Mouse (Mus musculus) heart, postnatal 0 days (tissue): Measurements from ENCODE around the gene Spag9. TPM values are rescaled to one million over a fixed set of nuclear protein-coding genes. Genes with fewer than 3 reads are reported as not detected.
A peak's percentile ranks its signal among the peaks of the same experiment; 100 is the strongest.

Experiments
- ATAC-seq: fragments of 200-750 bp; cut with Nextera tagmentation; 2 replicates; pipeline ENCODE4 v1.8.0; 2017; ENCODE audit warnings: low read depth, moderate number of reproducible peaks, moderate library complexity; ENCODE audit not compliant: insufficient read depth
- DNase-seq: peaks from one replicate; pipeline ENCODE4 v3.0.0-alpha.2; 2016; ENCODE audit warnings: low spot score
- H3K27ac ChIP-seq: fragments of 300-500 bp; sonication (generic); 2 replicates; pipeline ENCODE4 v1.5.1; 2014; ENCODE audit warnings: low read depth, mild to moderate bottlenecking
- H3K27me3 ChIP-seq: fragments of 300-500 bp; sonication (generic); 2 replicates; pipeline ENCODE4 v1.6.1; 2014; ENCODE audit warnings: low read length, mixed read lengths; ENCODE audit not compliant: control insufficient read depth, insufficient read depth
- H3K36me3 ChIP-seq: fragments of 300-500 bp; sonication (generic); replicated peaks from 2 replicates; pipeline ENCODE4 v1.6.1; 2014; ENCODE audit warnings: low read length, mixed read lengths; ENCODE audit not compliant: control insufficient read depth, insufficient read depth
- H3K4me1 ChIP-seq: fragments of 300-500 bp; sonication (generic); 2 replicates; pipeline ENCODE4 v1.6.1; 2014; ENCODE audit warnings: antibody characterized with exemption; ENCODE audit not compliant: control insufficient read depth, insufficient read depth
- H3K4me2 ChIP-seq: fragments of 300-500 bp; sonication (generic); 2 replicates; pipeline ENCODE4 v1.6.1; 2014; ENCODE audit warnings: low read depth, mild to moderate bottlenecking, low read length, moderate library complexity
- H3K4me3 ChIP-seq: fragments of 300-500 bp; sonication (generic); 2 replicates; pipeline ENCODE4 v1.5.1; 2014; ENCODE audit warnings: low read depth, low read length
- H3K9ac ChIP-seq: fragments of 300-500 bp; sonication (generic); replicated peaks from 2 replicates; pipeline ENCODE4 v1.6.1; 2014; ENCODE audit warnings: low read depth, low read length, mixed read lengths
- H3K9me3 ChIP-seq: fragments of 300-500 bp; sonication (generic); replicated peaks from 2 replicates; pipeline ENCODE4 v1.6.1; 2016; ENCODE audit warnings: low read length; ENCODE audit not compliant: control insufficient read depth
- CTCF ChIP-seq: IDR thresholded peaks from 2 replicates; pipeline ENCODE4 v1.5.1; 2016; ENCODE audit warnings: antibody characterized with exemption, control low read depth, low read depth
- EP300 ChIP-seq: IDR thresholded peaks from 2 replicates; pipeline ENCODE4 v1.6.1; 2016; ENCODE audit warnings: antibody characterized with exemption, low read depth
- WGBS: fragments of 180-500 bp; shearing (Covaris S2); extraction: QIAGEN DNeasy Blood & Tissue Kit; methylation state at CpG from one replicate; pipeline ENCODE4 v1.1.7; 2014; 5-methylcytosine and 5-hydroxymethylcytosine counted together
- polyA plus RNA-seq: library from polyadenylated mRNA; unstranded; fragments of >200 nt; fragmentation: Nextera tagmentation; extraction: Ambion mirVana; gene quantifications from 2 replicates; pipeline ENCODE4 v1.2.1, GENCODE M21; 2015
- total RNA-seq: library from RNA; depleted of rRNA; stranded (reverse); fragments of >200 nt; gene quantifications from 2 replicates; pipeline ENCODE4 v1.2.3, GENCODE M21; 2014; ENCODE audit warnings: low replicate concordance

Spag9 gene
- total and polyA plus RNA-seq, 2 experiments from 2014 or later, result 40.0 to 47.8 TPM

- ATAC-seq, result peak; percentile 88
- peak overlapping the region; percentile 71 for H3K27ac ChIP-seq
- H3K27me3 ChIP-seq, result no peaks in the 10 kb centered on the region
- TF ChIP-seq EP300, result no peak
- peak overlapping the region; percentile 46 for H3K4me2 ChIP-seq
- H3K9me3 ChIP-seq, result no peaks in the 10 kb centered on the region
- no peak overlapping the region for H3K9ac ChIP-seq
- peak overlapping the region; percentile 19 for H3K4me3 ChIP-seq
- WGBS, result 12% methylated on average over 22 of the region's 23 CpGs
- H3K36me3 ChIP-seq, result no peaks in the 10 kb centered on the region
- DNase-seq, result peak; percentile 96
- peaks cover 20% of the 10 kb centered on the region for H3K4me1 ChIP-seq
Observed at GRCm38 (mm10) chr11:94160443-94161266, 164.8 kb downstream of the Spag9 start.

- Histone ChIP-seq H3K4me2 (peak overlapping the region; percentile 46), H3K27ac (peak overlapping the region; percentile 71), H3K4me1 (peaks cover 20% of the 10 kb centered on the region), H3K9ac (no peak overlapping the region), H3K9me3 (no peaks in the 10 kb centered on the region), H3K27me3 (no peaks in the 10 kb centered on the region), H3K36me3 (no peaks in the 10 kb centered on the region), H3K4me3 (no peak overlapping the region)
- no peak for DNase-seq
- no peak for TF ChIP-seq EP300
- no peak for TF ChIP-seq CTCF
- ATAC-seq, result peak; percentile 20; the same call in 1 of the 2 replicates
- WGBS, result 46% methylated on average over 7 of the region's 9 CpGs
Observed at GRCm38 (mm10) chr11:94161267-94161646, 165.4 kb downstream of the Spag9 start.

- WGBS, result 87% methylated on average over 11 of the region's 11 CpGs
- no peak for ATAC-seq
Observed at GRCm38 (mm10) chr11:94161867-94162581, 166.1 kb downstream of the Spag9 start.

DNA sequence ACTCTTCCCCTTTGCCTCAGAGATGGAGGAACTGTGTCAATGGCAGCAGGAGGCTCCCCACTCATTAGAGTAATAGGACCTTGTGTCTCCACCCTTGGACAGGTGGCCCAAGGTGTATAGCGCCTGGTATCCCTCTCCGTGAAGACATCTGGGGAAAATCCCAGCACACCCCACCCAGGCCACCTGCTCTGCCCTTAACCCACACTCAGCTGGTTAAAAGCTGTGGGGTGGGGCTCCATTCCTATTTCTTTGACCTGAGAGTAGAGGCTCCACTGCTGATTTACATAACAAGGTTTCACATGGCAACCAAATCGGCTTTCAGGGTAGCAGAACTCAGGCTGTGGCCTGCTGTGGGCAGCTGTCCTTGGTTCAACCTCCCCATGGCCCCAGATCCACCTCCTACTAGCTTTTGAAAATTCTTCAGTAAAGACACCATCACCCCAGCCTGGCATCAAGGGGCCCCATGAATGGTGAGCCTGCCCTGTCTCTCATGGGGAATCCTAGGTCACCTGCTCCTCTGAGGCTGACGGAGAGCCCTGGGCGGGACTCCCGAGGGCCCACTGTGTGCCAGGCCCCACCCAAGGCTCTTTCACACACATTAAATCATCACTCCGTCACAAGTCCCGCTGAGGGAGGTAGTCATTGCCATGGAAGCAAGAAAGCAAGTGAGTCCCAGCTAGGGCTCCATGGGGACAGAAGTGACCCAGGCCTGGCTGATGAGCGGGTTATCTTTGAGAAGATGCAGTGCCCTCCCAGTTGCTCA lies 167.3 kb downstream of the Spag9 start:
- Histone ChIP-seq H3K4me1 (peaks cover 20% of the 10 kb centered on the region), H3K36me3 (no peaks in the 10 kb centered on the region), H3K9ac (no peak overlapping the region), H3K4me3 (no peak overlapping the region), H3K27me3 (no peaks in the 10 kb centered on the region), H3K4me2 (no peak overlapping the region), H3K27ac (no peak overlapping the region), H3K9me3 (no peaks in the 10 kb centered on the region)
- no peak for ATAC-seq
- no peak for DNase-seq
- 84% methylated on average over 9 of the region's 9 CpGs for WGBS
- TF ChIP-seq EP300 (no peak), CTCF (no peak)

More at GRCm38 (mm10) chr11:94161867-94162581, 166.1 kb downstream of the Spag9 start:
- Histone ChIP-seq H3K27ac (peak overlapping the region; percentile 16; the same call in 1 of the 2 replicates), H3K4me1 (peaks cover 20% of the 10 kb centered on the region), H3K36me3 (no peaks in the 10 kb centered on the region), H3K27me3 (no peaks in the 10 kb centered on the region), H3K4me2 (no peak overlapping the region), H3K9me3 (no peaks in the 10 kb centered on the region), H3K9ac (no peak overlapping the region), H3K4me3 (no peak overlapping the region)
- no peak for DNase-seq
- TF ChIP-seq CTCF, result no peak
- no peak for TF ChIP-seq EP300

GRCm38 (mm10) chr11:94165745-94166144 lies 169.9 kb downstream of the Spag9 start:
- ATAC-seq (no peak), DNase-seq (no peak)
- Histone ChIP-seq H3K4me3 (no peak overlapping the region), H3K27me3 (no peaks in the 10 kb centered on the region), H3K4me1 (peaks cover 7% of the 10 kb centered on the region), H3K4me2 (no peak overlapping the region), H3K9ac (no peak overlapping the region), H3K27ac (no peak overlapping the region), H3K9me3 (no peaks in the 10 kb centered on the region), H3K36me3 (no peaks in the 10 kb centered on the region)
- 77% methylated on average over 4 of the region's 4 CpGs for WGBS
- TF ChIP-seq EP300, result no peak
- TF ChIP-seq CTCF, result no peak
